Mouse (Mus musculus) testis, adult 2 months (tissue): ENCODE data around the gene Foxo3. TPM values are rescaled to one million over a fixed set of nuclear protein-coding genes. Genes with fewer than 3 reads are reported as not detected.

Experiments
- H3K27ac ChIP-seq: fragments of 200-500 bp; 2 replicates; pipeline ENCODE4 v1.5.1; 2012; ENCODE audit warnings: low read depth, low read length; ENCODE audit not compliant: control insufficient read depth, insufficient read depth
- H3K27me3 ChIP-seq: fragments of 200-500 bp; 2 replicates; pipeline ENCODE4 v1.6.1; 2012; ENCODE audit warnings: mild to moderate bottlenecking, low read length, moderate library complexity; ENCODE audit not compliant: control insufficient read depth, insufficient read depth
- H3K36me3 ChIP-seq: fragments of 200-500 bp; 2 replicates; pipeline ENCODE4 v1.6.1; 2012; ENCODE audit warnings: mild to moderate bottlenecking, low read length; ENCODE audit not compliant: control insufficient read depth, insufficient read depth
- H3K4me1 ChIP-seq: fragments of 200-500 bp; 2 replicates; pipeline ENCODE4 v1.6.1; 2012; ENCODE audit warnings: low read length; ENCODE audit not compliant: control insufficient read depth, insufficient read depth
- H3K4me3 ChIP-seq: fragments of 200-500 bp; 2 replicates; pipeline ENCODE4 v1.5.1; 2012; ENCODE audit warnings: low read depth, mild to moderate bottlenecking, low read length, moderate library complexity, mixed read lengths; ENCODE audit not compliant: control insufficient read depth
- CTCF ChIP-seq: fragments of 200-500 bp; IDR thresholded peaks from 2 replicates; pipeline ENCODE4 v1.5.1; 2012; ENCODE audit warnings: low read depth, mild to moderate bottlenecking, inconsistent platforms, low read length, moderate library complexity; ENCODE audit not compliant: control insufficient read depth, insufficient read depth, insufficient replicate concordance
- POLR2A ChIP-seq: fragments of 200-500 bp; IDR thresholded peaks from 2 replicates; pipeline ENCODE4 v1.6.1; 2012; ENCODE audit warnings: low read depth, mild to moderate bottlenecking, inconsistent platforms, low read length, moderate library complexity; ENCODE audit not compliant: control insufficient read depth
- polyA plus RNA-seq: library from polyadenylated mRNA; depleted of rRNA; stranded (reverse); fragments of >200 nt; gene quantifications from 2 replicates; pipeline ENCODE4 v1.2.3, GENCODE M21; 2012

The Foxo3 gene
- polyA plus RNA-seq, 1 experiment: 9.8 TPM

- no peaks in the 10 kb centered on the region for H3K27me3 ChIP-seq
- H3K36me3 ChIP-seq: no peaks in the 10 kb centered on the region
- peaks cover 26% of the 10 kb centered on the region for H3K4me1 ChIP-seq
- H3K27ac ChIP-seq: peak overlapping the region; percentile 80
- TF ChIP-seq POLR2A: no peak
- TF ChIP-seq CTCF: no peak
- H3K4me3 ChIP-seq: peak overlapping the region; percentile 91
These were observed 1.1 kb downstream of the Foxo3 start for GRCm38 (mm10) chr10:42275401-42275870.

GRCm38 (mm10) chr10:42274712-42275400 is 1.7 kb downstream of the Foxo3 start:
- Histone ChIP-seq H3K4me3 (peak overlapping the region; percentile 83), H3K36me3 (no peaks in the 10 kb centered on the region), H3K4me1 (peaks cover 26% of the 10 kb centered on the region), H3K27me3 (no peaks in the 10 kb centered on the region), H3K27ac (peak overlapping the region; percentile 80)
- TF ChIP-seq CTCF (no peak), POLR2A (no peak)

- Histone ChIP-seq H3K36me3 (no peaks in the 10 kb centered on the region), H3K4me1 (peaks cover 32% of the 10 kb centered on the region), H3K27me3 (no peaks in the 10 kb centered on the region), H3K4me3 (peak overlapping the region; percentile 83), H3K27ac (peak overlapping the region; percentile 64)
- TF ChIP-seq POLR2A: no peak; the same call in 1 of the 2 replicates
- TF ChIP-seq CTCF: no peak
These were observed 2.5 kb downstream of the Foxo3 start for GRCm38 (mm10) chr10:42273760-42274691.

- no peaks in the 10 kb centered on the region for H3K27me3 ChIP-seq
- peaks cover 32% of the 10 kb centered on the region for H3K4me1 ChIP-seq
- no peak overlapping the region for H3K27ac ChIP-seq
- TF ChIP-seq POLR2A (no peak), CTCF (no peak)
- no peaks in the 10 kb centered on the region for H3K36me3 ChIP-seq
- no peak overlapping the region; the same call in 1 of the 2 replicates for H3K4me3 ChIP-seq
These were observed 3.2 kb downstream of the Foxo3 start for GRCm38 (mm10) chr10:42273403-42273759.

GRCm38 (mm10) chr10:42271454-42272230 is 4.9 kb downstream of the Foxo3 start:
- H3K4me1 ChIP-seq: peaks cover 22% of the 10 kb centered on the region
- no peaks in the 10 kb centered on the region for H3K36me3 ChIP-seq
- TF ChIP-seq CTCF (no peak), POLR2A (no peak)
- no peaks in the 10 kb centered on the region for H3K27me3 ChIP-seq
- H3K27ac ChIP-seq: no peak overlapping the region
- no peak overlapping the region for H3K4me3 ChIP-seq

- TF ChIP-seq CTCF (no peak), POLR2A (no peak)
- Histone ChIP-seq H3K27ac (no peak overlapping the region), H3K4me3 (no peak overlapping the region), H3K36me3 (no peaks in the 10 kb centered on the region), H3K4me1 (peaks cover 19% of the 10 kb centered on the region), H3K27me3 (no peaks in the 10 kb centered on the region)
These were observed 6.1 kb downstream of the Foxo3 start for GRCm38 (mm10) chr10:42270277-42271083.
